Mouse (Mus musculus) megakaryocyte, embryonic 14.5 days (primary cell): Measurements from ENCODE around the gene Kcnk2.

Source experiments
- FLI1 ChIP-seq: IDR thresholded peaks from 2 replicates; pipeline ENCODE4 v1.6.1; 2012; ENCODE audit warnings: low read length, inconsistent platforms, mixed read lengths
- GATA1 ChIP-seq: IDR thresholded peaks from 3 replicates; pipeline ENCODE4 v1.6.1; 2012; ENCODE audit warnings: mixed read lengths, low read length, inconsistent platforms, borderline replicate concordance

DNA sequence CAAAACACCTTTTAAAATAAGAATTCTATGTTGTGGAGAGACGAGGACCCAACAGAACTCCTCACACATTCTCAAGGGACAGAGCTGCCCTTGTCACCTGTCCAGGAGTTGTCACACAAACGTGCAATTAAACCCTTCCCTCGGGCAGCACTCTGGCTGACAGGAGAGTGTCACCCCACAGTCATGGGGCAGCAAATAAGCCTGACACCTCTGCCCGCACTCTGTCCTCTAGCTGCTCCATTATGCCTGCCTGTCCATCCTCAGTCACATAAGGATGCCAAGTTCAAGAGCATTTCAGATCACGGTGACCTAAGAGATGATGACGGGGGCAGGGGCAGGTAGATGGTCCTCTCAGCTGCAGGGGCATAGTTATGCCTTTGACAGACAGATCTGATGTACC, 87.6 kb downstream of the Kcnk2 start:
- no peak for TF ChIP-seq GATA1
- no peak for TF ChIP-seq FLI1
